Mouse (Mus musculus): ENCODE results near the gene Igsf9. TPM values are rescaled to one million over a fixed set of nuclear protein-coding genes. Genes with fewer than 3 reads are reported as not detected.
A peak's percentile ranks its signal among the peaks of the same experiment; 100 is the strongest.

The Igsf9 gene
- polyA plus RNA-seq, 1 experiment from 2014 or later, result 82.2 TPM

GRCm38 (mm10) chr1:172486651-172487050 lies 5.1 kb downstream of the Igsf9 start:
- 34% methylated on average over 5 of the region's 5 CpGs for WGBS
- Histone ChIP-seq H3K27ac (no peak overlapping the region), H3K4me2 (replicated peaks) (peak overlapping the region; percentile 79), H3K36me3 (peaks cover 29% of the 10 kb centered on the region), H3K9ac (peak overlapping the region; percentile 80; the same call in 1 of the 2 replicates), H3K4me1 (peaks cover 57% of the 10 kb centered on the region), H3K4me3 (peak overlapping the region; percentile 71; the same call in 1 of the 2 replicates), H3K27me3 (no peaks in the 10 kb centered on the region), H3K9me3 (replicated peaks) (no peaks in the 10 kb centered on the region)
- no peak for ATAC-seq (ENCODE audit: low FRiP score)

- Histone ChIP-seq H3K27me3 (no peaks in the 10 kb centered on the region), H3K9me3 (replicated peaks) (no peaks in the 10 kb centered on the region), H3K4me3 (no peak overlapping the region), H3K4me2 (replicated peaks) (no peak overlapping the region), H3K36me3 (peaks cover 37% of the 10 kb centered on the region), H3K9ac (0 out of 2 replicates have a peak overlapping the region, but pooled peaks have one; percentile 23), H3K27ac (no peak overlapping the region), H3K4me1 (peaks cover 56% of the 10 kb centered on the region)
- no peak for ATAC-seq (ENCODE audit: low FRiP score)
- WGBS, result 84% methylated on average over 4 of the region's 4 CpGs
These were observed 6.3 kb downstream of the Igsf9 start for GRCm38 (mm10) chr1:172487859-172488258.

- ATAC-seq (ENCODE audit: low FRiP score), result no peak
- Histone ChIP-seq H3K27ac (no peak overlapping the region), H3K9ac (no peak overlapping the region), H3K36me3 (peaks cover 45% of the 10 kb centered on the region), H3K9me3 (replicated peaks) (no peaks in the 10 kb centered on the region), H3K4me3 (no peak overlapping the region), H3K4me1 (peaks cover 46% of the 10 kb centered on the region), H3K27me3 (no peaks in the 10 kb centered on the region), H3K4me2 (replicated peaks) (no peak overlapping the region)
- 80% methylated on average over 7 of the region's 7 CpGs for WGBS
These were observed 7.2 kb downstream of the Igsf9 start for GRCm38 (mm10) chr1:172488831-172489230.

- H3K9me3 ChIP-seq (replicated peaks), result no peaks in the 10 kb centered on the region
- peak; percentile 17 for ATAC-seq (ENCODE audit: low FRiP score)
- H3K27me3 ChIP-seq, result no peaks in the 10 kb centered on the region
- 63% methylated on average over 12 of the region's 12 CpGs for WGBS
- H3K27ac ChIP-seq, result no peak overlapping the region
- peaks cover 53% of the 10 kb centered on the region for H3K36me3 ChIP-seq
- H3K4me3 ChIP-seq, result peak overlapping the region; percentile 16; the same call in 1 of the 2 replicates
- H3K4me1 ChIP-seq, result peaks cover 38% of the 10 kb centered on the region
- H3K9ac ChIP-seq, result peak overlapping the region; percentile 32; the same call in 1 of the 2 replicates
- peak overlapping the region; percentile 37 for H3K4me2 ChIP-seq (replicated peaks)
These were observed 8.1 kb downstream of the Igsf9 start for GRCm38 (mm10) chr1:172489585-172490250.

- H3K27ac ChIP-seq, result no peak overlapping the region
- H3K4me3 ChIP-seq, result peak overlapping the region; percentile 16; the same call in 1 of the 2 replicates
- peak overlapping the region; percentile 37 for H3K4me2 ChIP-seq (replicated peaks)
- peaks cover 58% of the 10 kb centered on the region for H3K36me3 ChIP-seq
- peak overlapping the region; percentile 32; the same call in 1 of the 2 replicates for H3K9ac ChIP-seq
- WGBS, result 13% methylated on average over 10 of the region's 10 CpGs
- ATAC-seq (ENCODE audit: low FRiP score), result peak; percentile 33
- H3K4me1 ChIP-seq, result peaks cover 32% of the 10 kb centered on the region
- no peaks in the 10 kb centered on the region for H3K27me3 ChIP-seq
- no peaks in the 10 kb centered on the region for H3K9me3 ChIP-seq (replicated peaks)
These were observed 8.7 kb downstream of the Igsf9 start for GRCm38 (mm10) chr1:172490261-172490661.

GRCm38 (mm10) chr1:172492047-172492446 lies 10.5 kb downstream of the Igsf9 start:
- Histone ChIP-seq H3K9ac (no peak overlapping the region), H3K27me3 (no peaks in the 10 kb centered on the region), H3K4me2 (replicated peaks) (no peak overlapping the region), H3K9me3 (replicated peaks) (no peaks in the 10 kb centered on the region), H3K27ac (no peak overlapping the region), H3K4me1 (peaks cover 14% of the 10 kb centered on the region), H3K36me3 (peaks cover 76% of the 10 kb centered on the region), H3K4me3 (no peak overlapping the region)
- WGBS, result 84% methylated on average over 8 of the region's 8 CpGs
- no peak for ATAC-seq (ENCODE audit: low FRiP score)

- Histone ChIP-seq H3K4me3 (no peak overlapping the region), H3K27ac (no peak overlapping the region), H3K9me3 (replicated peaks) (no peaks in the 10 kb centered on the region), H3K36me3 (peaks cover 84% of the 10 kb centered on the region), H3K27me3 (peaks cover 13% of the 10 kb centered on the region), H3K4me1 (peaks cover 10% of the 10 kb centered on the region), H3K4me2 (replicated peaks) (no peak overlapping the region), H3K9ac (no peak overlapping the region)
- 69% methylated on average over 6 of the region's 6 CpGs for WGBS
- no peak for ATAC-seq (ENCODE audit: low FRiP score)
These were observed 11.9 kb downstream of the Igsf9 start for GRCm38 (mm10) chr1:172493516-172493915.

- H3K36me3 ChIP-seq, result peaks cover 70% of the 10 kb centered on the region
These were observed 14.4 kb downstream of the Igsf9 start for GRCm38 (mm10) chr1:172496030-172496429.

GRCm38 (mm10) chr1:172497428-172497827 lies 15.8 kb downstream of the Igsf9 start:
- no peak for ATAC-seq (ENCODE audit: low FRiP score)
- no peak overlapping the region for H3K4me3 ChIP-seq
- WGBS, result 89% methylated on average over 10 of the region's 10 CpGs
- no peak overlapping the region for H3K4me2 ChIP-seq (replicated peaks)
- H3K27me3 ChIP-seq, result peaks cover 51% of the 10 kb centered on the region
- H3K9me3 ChIP-seq (replicated peaks), result no peaks in the 10 kb centered on the region
- H3K36me3 ChIP-seq, result peaks cover 56% of the 10 kb centered on the region
- no peak overlapping the region for H3K9ac ChIP-seq
- peaks cover 27% of the 10 kb centered on the region for H3K4me1 ChIP-seq
- no peak overlapping the region for H3K27ac ChIP-seq

More at GRCm38 (mm10) chr1:172496030-172496429, 14.4 kb downstream of the Igsf9 start:
- Histone ChIP-seq H3K9me3 (replicated peaks) (no peaks in the 10 kb centered on the region), H3K4me1 (peaks cover 15% of the 10 kb centered on the region), H3K4me3 (no peak overlapping the region), H3K9ac (no peak overlapping the region), H3K4me2 (replicated peaks) (no peak overlapping the region), H3K27me3 (peaks cover 38% of the 10 kb centered on the region), H3K27ac (no peak overlapping the region)
- no peak for ATAC-seq (ENCODE audit: low FRiP score)
- 79% methylated on average over 17 of the region's 17 CpGs for WGBS

GRCm38 (mm10) chr1:172499765-172500441 lies 18.3 kb downstream of the Igsf9 start, which contains the start of gene Tagln2:
TSS of gene Tagln2 (plus strand) at chr1:172500047.
- Histone ChIP-seq H3K27ac (peak within 1 kb of the TSS; percentile 23; the same call in 1 of the 2 replicates), H3K4me2 (replicated peaks) (peak within 1 kb of the TSS; percentile 59), H3K9ac (peak within 1 kb of the TSS; percentile 47), H3K4me1 (peaks cover 51% of the 10 kb centered on the region), H3K36me3 (peaks cover 38% of the 10 kb centered on the region), H3K4me3 (peak within 1 kb of the TSS; percentile 38), H3K9me3 (replicated peaks) (no peaks in the 10 kb centered on the region), H3K27me3 (peaks cover 53% of the 10 kb centered on the region)
- peak; percentile 36 for ATAC-seq (ENCODE audit: low FRiP score)
- 1% methylated on average over 30 of the region's 30 CpGs for WGBS

- H3K27me3 ChIP-seq, result peaks cover 53% of the 10 kb centered on the region
- no peaks in the 10 kb centered on the region for H3K9me3 ChIP-seq (replicated peaks)
- WGBS, result 1% methylated on average over 56 of the region's 56 CpGs
- peak overlapping the region; percentile 59 for H3K4me2 ChIP-seq (replicated peaks)
- peak overlapping the region; percentile 38 for H3K4me3 ChIP-seq
- peak; percentile 12 for ATAC-seq (ENCODE audit: low FRiP score)
- H3K4me1 ChIP-seq, result peaks cover 53% of the 10 kb centered on the region
- peaks cover 30% of the 10 kb centered on the region for H3K36me3 ChIP-seq
- H3K27ac ChIP-seq, result peak overlapping the region; percentile 23; the same call in 1 of the 2 replicates
- peak overlapping the region; percentile 47 for H3K9ac ChIP-seq
These were observed 19.1 kb downstream of the Igsf9 start for GRCm38 (mm10) chr1:172500451-172501370.

Measured in hindbrain, embryonic 12.5 days (tissue).